Mouse (Mus musculus): ENCODE measurements around the gene Snx3. TPM values are rescaled to one million over a fixed set of nuclear protein-coding genes. Genes with fewer than 3 reads are reported as not detected.
A peak's percentile ranks its signal among the peaks of the same experiment; 100 is the strongest.

Snx3 gene
- polyA plus RNA-seq, 1 experiment from 2014 or later = 272 TPM

DNA sequence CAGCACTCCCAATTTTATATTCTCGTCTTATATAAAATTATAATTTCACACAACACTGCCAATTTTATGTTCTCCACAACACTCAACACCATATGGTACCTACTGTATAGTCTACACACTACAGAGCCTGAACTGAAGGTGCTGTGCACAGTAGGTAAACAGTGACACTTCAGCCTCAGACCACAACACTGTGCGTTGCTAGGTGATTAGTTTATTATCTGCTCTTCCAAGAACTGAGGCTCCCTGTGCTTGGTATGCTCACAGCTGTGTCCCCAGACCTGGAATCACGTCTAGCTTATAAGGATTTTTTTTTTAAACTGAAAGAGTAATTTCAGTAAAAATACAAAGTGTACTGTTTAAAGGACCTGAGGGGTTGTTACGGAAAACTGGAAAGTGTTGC, 21.1 kb upstream of the Snx3 start:
- no peak for ATAC-seq
- Histone ChIP-seq H3K27me3 (no peaks in the 10 kb centered on the region), H3K36me3 (ENCODE audit: poor library complexity, severe bottlenecking) (no peaks in the 10 kb centered on the region), H3K27ac (no peak overlapping the region), H3K9ac (no peak overlapping the region), H3K4me1 (peaks cover 14% of the 10 kb centered on the region), H3K9me3 (replicated peaks) (no peaks in the 10 kb centered on the region), H3K4me2 (no peak overlapping the region), H3K4me3 (no peak overlapping the region)
- WGBS = 83% methylated on average over 4 of the region's 4 CpGs

DNA sequence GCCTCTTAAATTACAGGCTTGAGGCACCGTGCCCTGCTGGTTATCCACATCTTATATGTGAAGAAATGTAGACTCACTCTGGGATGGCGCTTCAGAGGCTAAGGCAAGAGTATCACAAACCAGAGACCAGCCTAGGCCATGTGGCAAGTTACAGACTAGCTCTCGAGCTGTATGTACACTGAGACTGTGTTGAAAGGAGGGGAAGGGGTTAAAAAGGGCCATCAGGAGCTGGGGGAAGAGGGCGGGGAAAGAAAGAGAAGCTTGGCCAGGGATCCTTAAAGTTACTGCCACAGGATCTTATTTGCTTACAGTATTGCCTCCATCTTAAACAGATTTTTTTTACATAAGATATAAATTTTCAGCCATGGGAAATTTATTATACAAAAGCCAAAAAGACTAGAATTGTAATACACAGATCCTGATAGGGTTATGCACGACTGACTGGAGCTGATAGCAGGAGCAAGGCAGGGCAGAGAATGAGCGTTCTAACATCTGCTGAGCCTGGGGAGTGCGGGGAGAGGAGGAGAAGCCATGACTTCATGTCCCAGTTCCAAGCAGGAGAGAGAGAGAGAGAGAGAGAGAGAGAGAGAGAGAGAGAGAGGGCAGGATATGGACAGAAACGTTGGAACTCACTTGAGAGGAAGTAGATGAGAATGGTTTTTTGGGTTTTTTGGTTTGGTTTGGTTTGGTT, 13.1 kb upstream of the Snx3 start:
- Histone ChIP-seq H3K27ac (no peak overlapping the region), H3K9me3 (replicated peaks) (no peaks in the 10 kb centered on the region), H3K4me2 (no peak overlapping the region), H3K4me3 (no peak overlapping the region), H3K36me3 (ENCODE audit: poor library complexity, severe bottlenecking) (no peaks in the 10 kb centered on the region), H3K4me1 (no peaks in the 10 kb centered on the region), H3K9ac (no peak overlapping the region), H3K27me3 (no peaks in the 10 kb centered on the region)
- ATAC-seq = no peak
- WGBS = 36% methylated on average over 8 of the region's 8 CpGs

DNA sequence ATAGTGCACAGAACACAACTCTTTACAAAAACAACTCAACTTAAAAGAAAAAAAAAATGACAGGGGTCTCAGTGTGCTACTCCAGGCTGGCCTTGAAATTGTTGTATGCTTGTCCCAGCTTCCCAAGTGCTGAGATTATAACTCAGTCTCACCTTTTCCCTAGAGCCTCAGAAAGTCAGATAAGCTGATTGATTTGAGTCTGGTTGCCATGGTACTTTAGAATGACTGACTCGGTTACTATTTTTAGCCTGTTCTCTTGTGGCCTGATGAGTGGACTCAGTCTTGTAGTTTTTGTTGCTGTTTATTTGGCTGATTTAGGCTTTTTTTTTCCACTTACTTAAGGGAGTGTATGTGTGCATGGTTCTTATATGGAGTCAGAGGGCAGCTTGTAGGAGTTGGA, 10.7 kb upstream of the Snx3 start:
- Histone ChIP-seq H3K4me3 (no peak overlapping the region), H3K36me3 (ENCODE audit: poor library complexity, severe bottlenecking) (no peaks in the 10 kb centered on the region), H3K9ac (no peak overlapping the region), H3K9me3 (replicated peaks) (no peaks in the 10 kb centered on the region), H3K27ac (no peak overlapping the region), H3K4me1 (no peaks in the 10 kb centered on the region), H3K27me3 (no peaks in the 10 kb centered on the region), H3K4me2 (no peak overlapping the region)
- no peak for ATAC-seq
- WGBS = 64% methylated on average over 1 of the region's 1 CpGs

DNA sequence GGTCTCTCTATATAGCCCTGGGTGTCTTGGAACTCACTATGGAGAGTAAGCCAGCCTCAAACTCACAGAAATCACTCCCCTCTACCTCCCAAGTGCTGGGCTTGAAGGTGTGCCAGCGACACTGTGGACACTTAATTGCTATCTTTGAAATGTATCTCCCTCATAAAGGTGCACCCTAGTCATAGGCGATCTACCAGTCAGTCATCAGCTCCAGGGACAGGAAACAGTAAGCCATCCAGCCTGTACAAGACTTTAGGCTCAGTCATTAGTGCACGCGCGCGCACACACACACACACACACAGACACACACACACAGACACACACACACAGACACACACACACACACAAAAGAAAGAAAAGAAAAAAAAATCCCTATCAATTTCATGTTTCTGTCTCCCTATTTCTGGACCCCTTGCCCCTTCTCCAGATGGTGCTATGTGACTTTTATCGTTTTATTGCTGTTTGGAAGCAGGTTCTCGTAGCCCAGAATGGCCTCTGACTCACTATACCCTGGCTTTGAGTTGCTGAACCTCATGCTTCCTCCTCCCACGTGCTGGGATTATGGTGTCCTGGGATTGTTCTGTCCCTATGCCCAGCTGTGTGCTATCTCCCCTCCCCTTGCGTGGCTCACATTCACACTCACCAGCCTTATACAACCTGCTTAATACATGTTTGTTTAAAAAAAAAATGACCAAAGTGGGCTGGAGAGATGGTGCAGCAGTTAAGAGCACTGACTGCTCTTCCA, 9.6 kb upstream of the Snx3 start:
- ATAC-seq = no peak
- Histone ChIP-seq H3K9ac (no peak overlapping the region), H3K4me2 (no peak overlapping the region), H3K27me3 (no peaks in the 10 kb centered on the region), H3K4me3 (no peak overlapping the region), H3K9me3 (replicated peaks) (no peaks in the 10 kb centered on the region), H3K4me1 (no peaks in the 10 kb centered on the region), H3K27ac (no peak overlapping the region), H3K36me3 (ENCODE audit: poor library complexity, severe bottlenecking) (no peaks in the 10 kb centered on the region)
- WGBS = 88% methylated on average over 10 of the region's 10 CpGs

DNA sequence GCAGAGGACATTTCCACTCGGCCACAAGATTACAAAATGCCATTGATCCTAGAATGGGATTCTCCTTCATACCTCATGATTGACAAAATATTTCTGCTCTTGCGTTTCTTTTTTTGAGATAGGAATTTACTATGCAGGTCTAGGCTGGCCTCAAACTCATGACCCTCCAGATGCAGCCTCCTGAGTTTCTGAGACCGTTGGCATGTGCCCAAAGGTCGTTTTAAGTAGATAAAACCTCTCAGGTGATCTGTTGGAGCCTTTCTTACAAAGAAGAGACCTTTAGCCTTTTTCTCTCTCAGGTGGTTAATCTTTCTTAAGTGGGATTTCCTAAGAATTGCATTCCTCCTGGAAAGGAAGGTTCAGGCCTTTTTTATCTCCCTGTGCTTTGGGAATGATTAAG, 8.8 kb upstream of the Snx3 start:
- no peaks in the 10 kb centered on the region for H3K4me1 ChIP-seq

DNA sequence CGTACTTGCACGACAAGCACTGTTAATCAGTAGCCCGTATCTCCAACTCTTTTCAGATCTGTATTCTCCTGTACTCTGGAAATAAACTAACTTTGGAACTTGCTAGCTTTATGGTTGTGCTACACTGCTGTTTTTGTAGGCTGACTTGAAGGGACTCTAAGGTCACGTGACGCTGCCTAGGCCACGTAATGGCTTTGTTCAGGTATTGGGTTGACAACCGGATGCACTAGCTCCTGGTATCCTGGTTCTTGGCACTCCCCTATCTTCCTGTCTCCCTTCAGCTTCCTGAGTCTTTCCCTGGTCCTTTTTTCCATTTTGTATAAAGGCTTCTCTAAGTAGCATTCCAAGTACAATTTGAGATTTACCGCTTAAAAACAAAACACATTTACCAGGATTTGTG, 1.2 kb upstream of the Snx3 start:
- Histone ChIP-seq H3K27me3 (no peaks in the 10 kb centered on the region), H3K9me3 (replicated peaks) (no peaks in the 10 kb centered on the region), H3K36me3 (ENCODE audit: poor library complexity, severe bottlenecking) (no peaks in the 10 kb centered on the region), H3K4me1 (peaks cover 19% of the 10 kb centered on the region), H3K9ac (no peak overlapping the region), H3K4me3 (no peak overlapping the region), H3K4me2 (no peak overlapping the region), H3K27ac (no peak overlapping the region)
- ATAC-seq = no peak
- 96% methylated on average over 8 of the region's 8 CpGs for WGBS

More for the DNA sequence above, 8.8 kb upstream of the Snx3 start:
- Histone ChIP-seq H3K9me3 (replicated peaks) (no peaks in the 10 kb centered on the region), H3K4me3 (no peak overlapping the region), H3K27me3 (no peaks in the 10 kb centered on the region), H3K36me3 (ENCODE audit: poor library complexity, severe bottlenecking) (no peaks in the 10 kb centered on the region), H3K4me2 (no peak overlapping the region), H3K9ac (no peak overlapping the region), H3K27ac (no peak overlapping the region)
- WGBS = 59% methylated on average over 4 of the region's 4 CpGs
- no peak for ATAC-seq

DNA sequence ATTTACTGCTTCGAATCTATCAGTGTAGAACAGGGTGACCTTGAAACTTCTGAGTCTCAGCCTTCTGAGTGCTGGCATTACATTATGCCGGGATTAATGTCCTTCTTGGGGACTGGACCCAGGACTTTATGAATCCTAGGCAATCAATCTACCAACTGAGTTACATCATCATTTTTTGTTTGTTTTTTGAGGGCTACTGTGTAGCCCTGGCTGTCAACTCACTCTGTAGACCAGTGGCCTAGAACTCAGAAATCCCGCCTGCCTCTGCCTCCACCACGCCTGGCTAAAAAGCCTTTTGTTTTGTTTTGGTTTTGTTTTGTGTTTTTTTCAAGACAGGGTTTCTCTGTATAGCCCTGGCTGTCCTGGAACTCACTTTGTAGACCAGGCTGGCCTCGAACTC, 669 bp upstream of the Snx3 start:
- H3K9ac ChIP-seq = no peak overlapping the region
- 88% methylated on average over 5 of the region's 5 CpGs for WGBS
- peak overlapping the region; percentile 97 for H3K27ac ChIP-seq
- H3K4me2 ChIP-seq = peak overlapping the region; percentile 84
- H3K9me3 ChIP-seq (replicated peaks) = no peaks in the 10 kb centered on the region
- H3K4me1 ChIP-seq = peaks cover 19% of the 10 kb centered on the region
- no peak for ATAC-seq
- H3K36me3 ChIP-seq (ENCODE audit: poor library complexity, severe bottlenecking) = no peaks in the 10 kb centered on the region
- peak overlapping the region; percentile 97; the same call in 1 of the 2 replicates for H3K4me3 ChIP-seq
- H3K27me3 ChIP-seq = no peaks in the 10 kb centered on the region

DNA sequence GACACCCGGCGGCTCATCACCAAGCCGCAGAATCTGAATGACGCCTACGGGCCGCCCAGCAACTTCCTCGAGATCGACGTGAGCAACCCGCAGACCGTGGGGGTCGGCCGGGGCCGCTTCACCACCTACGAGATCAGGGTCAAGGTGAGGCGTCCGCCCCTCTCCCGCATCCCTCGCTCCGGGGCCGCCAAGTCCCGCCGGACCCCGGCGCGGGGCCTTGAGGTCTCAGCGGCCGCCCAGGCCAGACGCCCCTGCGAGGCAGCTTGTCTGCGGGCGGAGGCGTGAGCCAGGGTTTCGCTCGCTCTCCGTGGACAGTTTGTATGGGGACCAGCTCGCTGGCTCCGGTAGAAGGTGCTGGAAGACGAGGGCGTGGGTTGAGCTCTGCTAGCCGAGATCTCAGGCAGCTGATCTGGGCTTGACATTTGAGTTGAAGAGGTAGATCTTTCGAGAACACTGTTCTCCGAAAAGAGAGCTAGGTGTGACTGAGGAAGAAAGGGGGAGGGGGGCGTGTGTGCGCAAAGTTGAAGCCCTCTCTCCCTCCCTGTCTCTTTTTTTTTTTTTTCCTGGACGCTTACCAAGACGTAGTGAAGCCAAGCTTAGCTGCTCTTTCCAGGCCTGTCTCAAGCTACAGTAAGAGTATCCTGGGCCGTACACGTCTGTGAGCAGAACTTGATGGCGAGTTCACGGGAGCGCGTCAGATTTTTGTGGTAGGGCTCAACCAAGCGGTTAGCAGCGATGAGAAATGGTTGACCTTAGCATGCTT, 700 bp downstream of the Snx3 start:
- Histone ChIP-seq H3K36me3 (ENCODE audit: poor library complexity, severe bottlenecking) (peaks cover 5% of the 10 kb centered on the region; the same call in 1 of the 2 replicates), H3K9me3 (replicated peaks) (no peaks in the 10 kb centered on the region), H3K27me3 (no peaks in the 10 kb centered on the region), H3K9ac (peak overlapping the region; percentile 94), H3K27ac (peak overlapping the region; percentile 97), H3K4me3 (peak overlapping the region; percentile 97), H3K4me1 (peaks cover 19% of the 10 kb centered on the region), H3K4me2 (peak overlapping the region; percentile 84)
- WGBS = under 1% methylated on average over 55 of the region's 55 CpGs
- ATAC-seq = peak; percentile 48

DNA sequence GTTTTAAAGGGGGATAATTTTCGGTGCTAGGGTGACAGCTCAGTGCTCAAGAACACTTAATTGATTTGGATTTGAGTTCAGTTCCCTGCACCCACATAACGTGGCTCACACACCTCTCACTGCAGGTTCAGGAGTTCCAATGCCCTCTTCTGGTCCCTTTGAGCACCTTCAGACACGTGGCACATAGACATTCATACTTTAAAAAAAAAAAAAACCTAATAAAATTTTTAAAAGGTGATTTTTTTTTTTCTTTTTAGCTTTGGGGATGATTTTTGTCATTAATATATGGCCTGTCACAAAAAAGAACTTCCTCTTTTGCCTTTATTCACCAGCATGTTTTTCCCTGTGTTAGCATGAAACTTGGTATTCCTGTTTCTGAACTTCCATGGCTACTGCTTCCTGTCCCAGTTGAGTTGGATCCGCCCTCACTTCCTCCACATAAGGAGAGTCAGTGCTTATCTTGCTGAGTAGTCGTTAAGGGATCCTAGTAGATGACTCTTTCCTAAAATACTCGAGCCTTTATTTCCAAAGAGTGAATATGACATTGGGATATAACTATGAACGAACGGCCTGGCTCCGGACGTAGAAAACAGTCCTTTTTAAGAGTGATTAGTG, 2.4 kb downstream of the Snx3 start:
- Histone ChIP-seq H3K4me1 (peaks cover 19% of the 10 kb centered on the region), H3K4me2 (no peak overlapping the region), H3K36me3 (ENCODE audit: poor library complexity, severe bottlenecking) (peaks cover 12% of the 10 kb centered on the region), H3K27me3 (no peaks in the 10 kb centered on the region), H3K27ac (no peak overlapping the region), H3K4me3 (no peak overlapping the region), H3K9me3 (replicated peaks) (no peaks in the 10 kb centered on the region), H3K9ac (no peak overlapping the region)
- 90% methylated on average over 10 of the region's 10 CpGs for WGBS
- no peak for ATAC-seq

DNA sequence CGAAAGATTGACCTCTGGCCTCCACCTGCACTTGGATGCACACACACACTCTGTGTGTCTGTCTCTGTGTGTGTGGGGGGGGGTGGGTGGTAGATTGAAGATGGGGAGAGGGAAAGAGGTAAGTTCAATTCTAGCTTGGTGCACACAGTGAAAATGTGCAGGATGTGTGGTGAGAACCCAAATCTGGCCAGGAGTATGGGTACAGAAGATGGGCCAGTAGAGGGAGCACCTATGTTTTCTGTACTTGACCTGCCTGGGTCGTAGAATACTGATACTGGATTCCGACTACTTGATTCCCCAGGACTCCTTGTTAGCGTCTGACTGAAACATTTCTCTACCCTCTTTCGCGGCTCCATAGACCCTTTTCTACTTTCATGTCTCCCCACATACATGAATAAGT, 8.3 kb downstream of the Snx3 start:
- Histone ChIP-seq H3K36me3 (ENCODE audit: poor library complexity, severe bottlenecking) (peaks cover 27% of the 10 kb centered on the region), H3K4me1 (peaks cover 4% of the 10 kb centered on the region), H3K27ac (no peak overlapping the region), H3K9me3 (replicated peaks) (no peaks in the 10 kb centered on the region), H3K9ac (no peak overlapping the region), H3K4me3 (no peak overlapping the region), H3K4me2 (no peak overlapping the region), H3K27me3 (no peaks in the 10 kb centered on the region)
- ATAC-seq = no peak
- 77% methylated on average over 6 of the region's 6 CpGs for WGBS

DNA sequence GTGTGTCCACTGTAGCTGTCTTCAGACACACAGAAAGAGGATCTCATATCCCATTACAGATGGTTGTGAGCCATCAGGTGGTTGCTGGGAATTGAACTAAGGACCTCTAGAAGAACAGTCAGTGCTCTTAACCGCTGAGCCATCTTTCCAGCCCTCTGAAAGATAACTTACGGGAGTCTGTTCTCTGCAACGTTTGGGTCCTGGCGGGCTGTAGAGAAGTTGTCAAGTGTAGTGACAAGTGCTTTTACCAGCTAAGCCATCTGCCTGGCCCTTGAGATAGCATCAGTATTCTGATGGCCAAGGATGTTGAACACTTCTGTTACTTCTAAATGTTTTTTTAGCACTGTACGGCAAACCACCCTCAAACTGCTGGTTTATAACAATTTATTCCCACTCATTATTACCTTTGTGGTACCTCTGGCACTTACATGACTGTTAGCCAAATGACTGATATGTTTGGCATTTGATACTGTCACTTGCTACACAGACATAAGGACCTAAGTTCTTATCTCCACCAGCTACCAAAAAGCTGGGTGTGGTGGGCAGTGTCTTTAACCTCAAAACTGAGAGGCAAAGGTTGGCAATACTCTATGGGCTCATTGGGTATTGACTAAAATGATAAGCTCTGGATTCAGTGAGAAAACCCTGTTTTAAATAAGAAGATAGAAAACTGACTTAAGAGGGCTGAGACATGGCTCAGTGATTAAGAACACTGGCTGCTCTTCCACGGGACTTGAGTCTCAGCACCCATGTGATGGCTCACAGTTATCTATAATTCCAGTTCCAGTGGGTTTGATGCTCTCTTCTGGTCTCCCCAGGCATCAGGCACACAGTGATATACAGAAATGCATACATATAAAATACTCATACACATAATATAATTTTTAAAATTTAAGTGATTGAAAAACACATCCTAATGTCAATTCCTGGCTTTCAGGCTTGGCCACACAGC, 9.6 kb downstream of the Snx3 start:
- Histone ChIP-seq H3K36me3 (ENCODE audit: poor library complexity, severe bottlenecking) (peaks cover 27% of the 10 kb centered on the region), H3K9me3 (replicated peaks) (no peaks in the 10 kb centered on the region), H3K9ac (no peak overlapping the region), H3K27ac (no peak overlapping the region), H3K4me2 (no peak overlapping the region), H3K27me3 (no peaks in the 10 kb centered on the region), H3K4me3 (no peak overlapping the region), H3K4me1 (no peaks in the 10 kb centered on the region)
- no peak for ATAC-seq
- WGBS = 94% methylated on average over 6 of the region's 6 CpGs

All from forebrain, embryonic 13.5 days (tissue).